Mouse (Mus musculus) kidney, adult 2 months (tissue): ENCODE measurements at regions not wholly inside any gene's neighbourhood (a gene's known extent, or its start where the extent isn't known, plus 50 kb on each side); places are given as distances from the start of the nearest gene placed in this dataset.
"Not testable (repeated sequence)": the region's sequence is repeated elsewhere in the genome, so short reads cannot be mapped to it uniquely, and the experiment has no call there.

Experiments used
- DNase-seq: peaks from one replicate; pipeline ENCODE4 v3.0.0; 2021
- H3K27ac ChIP-seq: fragments of 200-500 bp; 2 replicates; pipeline ENCODE4 v1.5.1; 2012; ENCODE audit warnings: low read depth, low read length, control low read depth, inconsistent platforms; ENCODE audit not compliant: insufficient read depth
- H3K27me3 ChIP-seq: fragments of 200-500 bp; replicated peaks from 2 replicates; pipeline ENCODE4 v1.6.1; 2012; ENCODE audit warnings: mild to moderate bottlenecking, moderate library complexity, low read length, inconsistent platforms; ENCODE audit not compliant: control insufficient read depth, insufficient read depth
- H3K36me3 ChIP-seq: fragments of 200-500 bp; 2 replicates; pipeline ENCODE4 v1.6.1; 2012; ENCODE audit warnings: mild to moderate bottlenecking, moderate library complexity, low read length, inconsistent platforms; ENCODE audit not compliant: control insufficient read depth, insufficient read depth
- H3K4me1 ChIP-seq: fragments of 200-500 bp; 2 replicates; pipeline ENCODE4 v1.6.1; 2011; ENCODE audit warnings: low read length; ENCODE audit not compliant: control insufficient read depth, insufficient read depth
- H3K4me3 ChIP-seq: fragments of 200-500 bp; 2 replicates; pipeline ENCODE4 v1.5.1; 2011; ENCODE audit warnings: mild to moderate bottlenecking, low read depth, low read length, control low read depth; ENCODE audit not compliant: insufficient read depth
- CTCF ChIP-seq: fragments of 200-500 bp; conservative IDR thresholded peaks from 2 replicates; pipeline ENCODE4 v1.5.1; 2011; ENCODE audit warnings: low read depth, mild to moderate bottlenecking, control low read depth, low read length, moderate library complexity, mixed read lengths; ENCODE audit not compliant: insufficient read depth, insufficient read length
- POLR2A ChIP-seq: fragments of 200-500 bp; IDR thresholded peaks from one replicate; pipeline ENCODE4 v1.6.1; 2011; ENCODE audit warnings: low read depth, low read length, control low read depth
- WGBS: fragments of 180-500 bp; shearing (Covaris S2); methylation state at CpG from one replicate; pipeline ENCODE4 v1.1.7; 2018; 5-methylcytosine and 5-hydroxymethylcytosine counted together

- no peak overlapping the region for H3K4me3 ChIP-seq
- no peaks in the 10 kb centered on the region for H3K36me3 ChIP-seq
- no peak overlapping the region for H3K27ac ChIP-seq
- peaks cover 3% of the 10 kb centered on the region; the same call in 1 of the 2 replicates for H3K4me1 ChIP-seq
- TF ChIP-seq POLR2A (no peak), CTCF (peak; percentile 48; the same call in 1 of the 2 replicates)
- H3K27me3 ChIP-seq = no peaks in the 10 kb centered on the region
- DNase-seq = no peak
Observed at GRCm38 (mm10) chr12:112308016-112308415, 162.0 kb downstream of the Kif26a start.

DNA sequence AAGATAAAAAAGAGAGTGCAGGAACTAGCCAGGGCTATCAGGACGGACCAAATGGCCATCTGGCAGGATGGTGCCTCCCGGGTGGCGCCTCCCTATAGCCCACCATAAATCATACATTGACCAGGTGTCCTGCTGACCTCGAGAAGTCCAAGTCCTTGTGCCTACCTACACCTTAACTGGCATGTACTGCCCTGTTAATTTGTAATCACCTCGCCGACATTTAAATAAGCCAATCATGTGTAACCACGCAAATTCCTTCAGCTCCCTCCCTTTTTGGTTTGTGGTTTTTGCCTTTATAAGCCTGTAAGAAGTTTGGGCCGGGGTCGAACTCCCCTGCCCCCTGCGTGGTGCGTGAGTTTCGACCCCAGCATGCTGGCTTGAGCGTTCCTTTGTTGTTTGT lies 163.1 kb downstream of the Kif26a start:
- WGBS = 36% methylated on average over 13 of the region's 13 CpGs
- H3K27me3 ChIP-seq = not testable (repeated sequence)
- peak; percentile 74 for DNase-seq

GRCm38 (mm10) chr12:112309781-112310180 lies 163.8 kb downstream of the Kif26a start:
- H3K27me3 ChIP-seq = no peaks in the 10 kb centered on the region
- H3K27ac ChIP-seq = no peak overlapping the region
- peak; percentile 78 for DNase-seq
- no peaks in the 10 kb centered on the region for H3K36me3 ChIP-seq
- peaks cover 3% of the 10 kb centered on the region; the same call in 1 of the 2 replicates for H3K4me1 ChIP-seq
- TF ChIP-seq CTCF = peak; percentile 55
- TF ChIP-seq POLR2A = no peak
- no peak overlapping the region for H3K4me3 ChIP-seq
- 46% methylated on average over 9 of the region's 10 CpGs for WGBS

More for the DNA sequence above, 163.1 kb downstream of the Kif26a start:
- H3K4me1 ChIP-seq, H3K4me3 ChIP-seq, H3K36me3 ChIP-seq: not testable (repeated sequence)
- 0 out of 2 replicates have a peak overlapping the region, but pooled peaks have one; percentile 11 for H3K27ac ChIP-seq

- no peak for TF ChIP-seq CTCF
- TF ChIP-seq POLR2A = no peak
- Histone ChIP-seq H3K27ac (no peak overlapping the region), H3K4me1 (peaks cover 3% of the 10 kb centered on the region; the same call in 1 of the 2 replicates), H3K27me3 (no peaks in the 10 kb centered on the region), H3K36me3 (no peaks in the 10 kb centered on the region), H3K4me3 (no peak overlapping the region)
- WGBS = 73% methylated on average over 10 of the region's 10 CpGs
- DNase-seq = no peak
Observed at GRCm38 (mm10) chr12:112310661-112311060, 164.7 kb downstream of the Kif26a start.

- DNase-seq = no peak
- no peak for TF ChIP-seq CTCF
- TF ChIP-seq POLR2A = no peak
- Histone ChIP-seq H3K4me1 (peaks cover 11% of the 10 kb centered on the region; the same call in 1 of the 2 replicates), H3K4me3 (no peak overlapping the region), H3K27ac (no peak overlapping the region), H3K27me3 (no peaks in the 10 kb centered on the region), H3K36me3 (no peaks in the 10 kb centered on the region)
- WGBS = 91% methylated on average over 5 of the region's 5 CpGs
Observed at GRCm38 (mm10) chr12:112314781-112315180, 168.8 kb downstream of the Kif26a start.

- peaks cover 11% of the 10 kb centered on the region; the same call in 1 of the 2 replicates for H3K4me1 ChIP-seq
- peak overlapping the region; percentile 40 for H3K27ac ChIP-seq
- DNase-seq = peak; percentile 94
- TF ChIP-seq POLR2A (no peak), CTCF (no peak)
- WGBS = 49% methylated on average over 9 of the region's 9 CpGs
- no peak overlapping the region for H3K4me3 ChIP-seq
- H3K36me3 ChIP-seq = no peaks in the 10 kb centered on the region
- no peaks in the 10 kb centered on the region for H3K27me3 ChIP-seq
Observed at GRCm38 (mm10) chr12:112317191-112317590, 171.2 kb downstream of the Kif26a start.

DNA sequence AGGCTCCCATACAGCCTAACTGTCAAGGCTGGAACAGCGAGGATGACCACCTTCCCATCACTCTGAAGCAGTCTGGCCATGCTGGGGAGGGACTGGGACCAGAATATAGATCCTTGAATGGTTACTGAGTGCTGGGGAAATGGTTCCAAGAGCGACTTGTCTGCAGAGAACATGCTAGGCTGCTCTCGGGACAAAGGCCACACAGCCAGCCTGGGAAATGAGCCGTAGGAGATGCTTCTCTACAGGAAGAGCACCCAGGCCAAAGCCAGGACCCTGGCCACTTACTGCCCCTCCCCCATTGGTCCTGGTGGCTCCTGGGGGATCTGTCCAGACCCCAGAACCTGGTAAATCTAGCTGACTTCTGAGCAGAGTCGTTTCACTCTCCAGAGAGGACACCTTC lies 170.8 kb upstream of the A530016L24Rik start:
- H3K4me1 ChIP-seq = peaks cover 11% of the 10 kb centered on the region; the same call in 1 of the 2 replicates
- DNase-seq = peak; percentile 77
- peak overlapping the region; percentile 40; the same call in 1 of the 2 replicates for H3K27ac ChIP-seq
- WGBS = 72% methylated on average over 5 of the region's 5 CpGs
- no peak overlapping the region for H3K4me3 ChIP-seq
- H3K36me3 ChIP-seq = no peaks in the 10 kb centered on the region
- TF ChIP-seq CTCF = no peak
- no peak for TF ChIP-seq POLR2A
- H3K27me3 ChIP-seq = no peaks in the 10 kb centered on the region
